Mouse (Mus musculus): Measurements from ENCODE around the gene Samd8. TPM values are rescaled to one million over a fixed set of nuclear protein-coding genes. Genes with fewer than 3 reads are reported as not detected.

Gene Samd8
- polyA plus RNA-seq, 1 experiment = 34.2 TPM

- no peak overlapping the region for H3K27ac ChIP-seq (ENCODE audit: insufficient read depth, low read length)
- H3K4me1 ChIP-seq (ENCODE audit: control insufficient read depth, insufficient read depth, low read length) = no peaks in the 10 kb centered on the region
- no peaks in the 10 kb centered on the region for H3K36me3 ChIP-seq (ENCODE audit: control insufficient read depth, insufficient read depth, low read length, poor library complexity, severe bottlenecking)
- TF ChIP-seq EP300 (IDR thresholded peaks at IDR 0.05; ENCODE audit: insufficient read depth, low read depth, low read length) (no peak), POLR2A (IDR thresholded peaks at IDR 0.05; ENCODE audit: insufficient read depth, low read length) (no peak)
- H3K27me3 ChIP-seq (ENCODE audit: control insufficient read depth, insufficient read depth, low read length, poor library complexity, severe bottlenecking) = no peaks in the 10 kb centered on the region
- no peaks in the 10 kb centered on the region for H3K9me3 ChIP-seq (replicated peaks; ENCODE audit: control insufficient read depth, insufficient read depth, low read length, poor library complexity, severe bottlenecking)
- no peak overlapping the region for H3K9ac ChIP-seq (ENCODE audit: low read depth, poor library complexity, severe bottlenecking)
- H3K4me3 ChIP-seq (ENCODE audit: low read depth, low read length) = no peak overlapping the region
Observed at GRCm38 (mm10) chr14:21729031-21729732, 21.1 kb upstream of the Samd8 start.

DNA sequence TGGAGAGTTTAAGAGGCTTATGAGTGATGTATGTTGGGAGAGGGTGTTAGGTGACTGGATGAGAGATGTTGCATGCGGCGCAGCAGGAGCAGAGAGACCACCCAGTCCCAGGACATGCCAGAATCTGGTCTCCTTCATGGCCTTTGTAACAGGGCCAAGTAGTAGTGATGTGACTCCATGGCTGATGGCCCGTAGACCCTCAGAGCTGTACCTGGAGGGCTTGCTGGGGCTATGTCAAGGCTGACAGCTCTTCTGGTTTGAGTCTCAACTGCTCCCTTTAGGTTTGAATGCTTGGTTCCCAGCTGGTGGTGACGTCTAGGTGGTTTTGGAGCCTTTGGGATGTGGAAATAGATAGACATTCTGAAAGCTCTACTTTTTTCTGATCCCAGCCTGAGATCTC, 20.4 kb upstream of the Samd8 start:
- Histone ChIP-seq H3K9ac (ENCODE audit: low read depth, poor library complexity, severe bottlenecking) (no peak overlapping the region), H3K4me1 (ENCODE audit: control insufficient read depth, insufficient read depth, low read length) (no peaks in the 10 kb centered on the region), H3K27me3 (ENCODE audit: control insufficient read depth, insufficient read depth, low read length, poor library complexity, severe bottlenecking) (no peaks in the 10 kb centered on the region), H3K36me3 (ENCODE audit: control insufficient read depth, insufficient read depth, low read length, poor library complexity, severe bottlenecking) (no peaks in the 10 kb centered on the region), H3K4me3 (ENCODE audit: low read depth, low read length) (no peak overlapping the region), H3K27ac (ENCODE audit: insufficient read depth, low read length) (no peak overlapping the region), H3K9me3 (replicated peaks; ENCODE audit: control insufficient read depth, insufficient read depth, low read length, poor library complexity, severe bottlenecking) (no peaks in the 10 kb centered on the region)
- TF ChIP-seq POLR2A (IDR thresholded peaks at IDR 0.05; ENCODE audit: insufficient read depth, low read length) (no peak), EP300 (IDR thresholded peaks at IDR 0.05; ENCODE audit: insufficient read depth, low read depth, low read length) (no peak), CTCF (IDR thresholded peaks at IDR 0.05; ENCODE audit: low read depth, low read length) (no peak)

- TF ChIP-seq POLR2A (IDR thresholded peaks at IDR 0.05; ENCODE audit: insufficient read depth, low read length) (no peak), EP300 (IDR thresholded peaks at IDR 0.05; ENCODE audit: insufficient read depth, low read depth, low read length) (no peak), CTCF (IDR thresholded peaks at IDR 0.05; ENCODE audit: low read depth, low read length) (no peak)
- H3K27me3 ChIP-seq (ENCODE audit: control insufficient read depth, insufficient read depth, low read length, poor library complexity, severe bottlenecking) = no peaks in the 10 kb centered on the region
- H3K9ac ChIP-seq (ENCODE audit: low read depth, poor library complexity, severe bottlenecking) = no peak overlapping the region
- H3K4me1 ChIP-seq (ENCODE audit: control insufficient read depth, insufficient read depth, low read length) = no peaks in the 10 kb centered on the region
- H3K4me3 ChIP-seq (ENCODE audit: low read depth, low read length) = no peak overlapping the region
- H3K27ac ChIP-seq (ENCODE audit: insufficient read depth, low read length) = no peak overlapping the region
- no peaks in the 10 kb centered on the region for H3K36me3 ChIP-seq (ENCODE audit: control insufficient read depth, insufficient read depth, low read length, poor library complexity, severe bottlenecking)
- no peaks in the 10 kb centered on the region for H3K9me3 ChIP-seq (replicated peaks; ENCODE audit: control insufficient read depth, insufficient read depth, low read length, poor library complexity, severe bottlenecking)
Observed at GRCm38 (mm10) chr14:21733131-21733905, 17.0 kb upstream of the Samd8 start.

GRCm38 (mm10) chr14:21740345-21740744, 10.0 kb upstream of the Samd8 start:
- H3K9ac ChIP-seq (ENCODE audit: low read depth, poor library complexity, severe bottlenecking) = no peak overlapping the region
- no peak overlapping the region for H3K27ac ChIP-seq (ENCODE audit: insufficient read depth, low read length)
- H3K4me3 ChIP-seq (ENCODE audit: low read depth, low read length) = no peak overlapping the region
- no peaks in the 10 kb centered on the region for H3K9me3 ChIP-seq (replicated peaks; ENCODE audit: control insufficient read depth, insufficient read depth, low read length, poor library complexity, severe bottlenecking)
- TF ChIP-seq POLR2A (IDR thresholded peaks at IDR 0.05; ENCODE audit: insufficient read depth, low read length) = no peak
- TF ChIP-seq EP300 (IDR thresholded peaks at IDR 0.05; ENCODE audit: insufficient read depth, low read depth, low read length) = no peak
- TF ChIP-seq CTCF (IDR thresholded peaks at IDR 0.05; ENCODE audit: low read depth, low read length) = no peak
- H3K27me3 ChIP-seq (ENCODE audit: control insufficient read depth, insufficient read depth, low read length, poor library complexity, severe bottlenecking) = no peaks in the 10 kb centered on the region
- H3K36me3 ChIP-seq (ENCODE audit: control insufficient read depth, insufficient read depth, low read length, poor library complexity, severe bottlenecking) = no peaks in the 10 kb centered on the region
- no peaks in the 10 kb centered on the region for H3K4me1 ChIP-seq (ENCODE audit: control insufficient read depth, insufficient read depth, low read length)

GRCm38 (mm10) chr14:21741314-21741713, 9.0 kb upstream of the Samd8 start:
- Histone ChIP-seq H3K36me3 (ENCODE audit: control insufficient read depth, insufficient read depth, low read length, poor library complexity, severe bottlenecking) (no peaks in the 10 kb centered on the region), H3K9me3 (replicated peaks; ENCODE audit: control insufficient read depth, insufficient read depth, low read length, poor library complexity, severe bottlenecking) (no peaks in the 10 kb centered on the region), H3K27ac (ENCODE audit: insufficient read depth, low read length) (no peak overlapping the region), H3K4me1 (ENCODE audit: control insufficient read depth, insufficient read depth, low read length) (no peaks in the 10 kb centered on the region), H3K4me3 (ENCODE audit: low read depth, low read length) (no peak overlapping the region), H3K27me3 (ENCODE audit: control insufficient read depth, insufficient read depth, low read length, poor library complexity, severe bottlenecking) (no peaks in the 10 kb centered on the region), H3K9ac (ENCODE audit: low read depth, poor library complexity, severe bottlenecking) (no peak overlapping the region)
- no peak for TF ChIP-seq CTCF (IDR thresholded peaks at IDR 0.05; ENCODE audit: low read depth, low read length)
- no peak for TF ChIP-seq EP300 (IDR thresholded peaks at IDR 0.05; ENCODE audit: insufficient read depth, low read depth, low read length)
- TF ChIP-seq POLR2A (IDR thresholded peaks at IDR 0.05; ENCODE audit: insufficient read depth, low read length) = no peak

DNA sequence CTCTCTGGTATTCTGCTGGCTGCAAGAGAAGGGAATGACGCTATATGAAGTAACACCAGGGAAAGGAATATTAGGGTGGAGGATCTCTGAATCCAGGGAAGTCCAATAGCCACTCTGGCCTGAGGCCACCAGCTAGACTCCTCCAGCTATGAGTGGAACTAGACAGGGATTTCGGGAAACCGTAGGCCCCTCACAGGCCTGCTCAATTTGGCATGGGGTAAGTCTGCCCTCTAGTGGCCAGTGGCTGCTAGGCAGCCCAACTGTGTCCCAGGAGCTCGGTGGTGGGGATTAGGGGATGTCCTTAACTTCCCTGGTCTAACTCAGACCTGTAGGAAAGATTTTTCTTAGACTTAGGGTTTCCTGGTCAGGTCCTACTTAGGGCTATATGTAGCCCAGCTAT, 8.5 kb upstream of the Samd8 start:
- no peak for TF ChIP-seq EP300 (IDR thresholded peaks at IDR 0.05; ENCODE audit: insufficient read depth, low read depth, low read length)
- TF ChIP-seq CTCF (IDR thresholded peaks at IDR 0.05; ENCODE audit: low read depth, low read length) = peak; percentile 96
- Histone ChIP-seq H3K9me3 (replicated peaks; ENCODE audit: control insufficient read depth, insufficient read depth, low read length, poor library complexity, severe bottlenecking) (no peaks in the 10 kb centered on the region), H3K4me3 (ENCODE audit: low read depth, low read length) (no peak overlapping the region), H3K27ac (ENCODE audit: insufficient read depth, low read length) (no peak overlapping the region), H3K4me1 (ENCODE audit: control insufficient read depth, insufficient read depth, low read length) (no peaks in the 10 kb centered on the region), H3K36me3 (ENCODE audit: control insufficient read depth, insufficient read depth, low read length, poor library complexity, severe bottlenecking) (no peaks in the 10 kb centered on the region), H3K27me3 (ENCODE audit: control insufficient read depth, insufficient read depth, low read length, poor library complexity, severe bottlenecking) (no peaks in the 10 kb centered on the region), H3K9ac (ENCODE audit: low read depth, poor library complexity, severe bottlenecking) (no peak overlapping the region)
